Mouse (Mus musculus): ENCODE data around the gene Vps13d. TPM values are rescaled to one million over a fixed set of nuclear protein-coding genes. Genes with fewer than 3 reads are reported as not detected.
A peak's percentile ranks its signal among the peaks of the same experiment; 100 is the strongest.

Gene Vps13d
- polyA plus RNA-seq, 1 experiment from 2014 or later: 14.7 TPM

- peak; percentile 89 for DNase-seq (ENCODE audit: low spot score)
- 35% methylated on average over 6 of the region's 6 CpGs for WGBS
- peak; percentile 13 for ATAC-seq (replicated peaks; ENCODE audit: low FRiP score, low read depth)
Observed at GRCm38 (mm10) chr4:144947738-144948390, 246.9 kb downstream of the Vps13d start.

GRCm38 (mm10) chr4:144943273-144943672 lies 251.5 kb downstream of the Vps13d start:
- no peak for DNase-seq (ENCODE audit: low spot score)
- no peak overlapping the region for H3K9ac ChIP-seq (ENCODE audit: low read depth, low read length)
- H3K4me3 ChIP-seq (replicated peaks; ENCODE audit: low read depth, low read length): no peak overlapping the region
- WGBS: 75% methylated on average over 5 of the region's 5 CpGs
- H3K4me2 ChIP-seq (ENCODE audit: low read length): no peak overlapping the region
- H3K27ac ChIP-seq: no peak overlapping the region
- H3K4me1 ChIP-seq (replicated peaks; ENCODE audit: insufficient read depth, low read length): peaks cover 8% of the 10 kb centered on the region
- no peaks in the 10 kb centered on the region for H3K27me3 ChIP-seq (ENCODE audit: insufficient read depth, low read length)
- no peak for ATAC-seq (replicated peaks; ENCODE audit: low FRiP score, low read depth)
- H3K36me3 ChIP-seq (ENCODE audit: insufficient read depth, low read length): no peaks in the 10 kb centered on the region
- no peak for TF ChIP-seq CTCF (IDR thresholded peaks at IDR 0.05; ENCODE audit: low read depth)
- no peaks in the 10 kb centered on the region for H3K9me3 ChIP-seq (replicated peaks; ENCODE audit: low read length)

More at GRCm38 (mm10) chr4:144947738-144948390, 246.9 kb downstream of the Vps13d start:
- TF ChIP-seq CTCF (IDR thresholded peaks at IDR 0.05; ENCODE audit: low read depth): no peak
- no peak overlapping the region for H3K4me2 ChIP-seq (ENCODE audit: low read length)
- H3K27me3 ChIP-seq (ENCODE audit: insufficient read depth, low read length): no peaks in the 10 kb centered on the region
- H3K4me1 ChIP-seq (replicated peaks; ENCODE audit: insufficient read depth, low read length): peaks cover 15% of the 10 kb centered on the region
- peak overlapping the region; percentile 83 for H3K27ac ChIP-seq
- no peak overlapping the region for H3K9ac ChIP-seq (ENCODE audit: low read depth, low read length)
- no peaks in the 10 kb centered on the region for H3K36me3 ChIP-seq (ENCODE audit: insufficient read depth, low read length)
- no peak overlapping the region for H3K4me3 ChIP-seq (replicated peaks; ENCODE audit: low read depth, low read length)
- H3K9me3 ChIP-seq (replicated peaks; ENCODE audit: low read length): no peaks in the 10 kb centered on the region

GRCm38 (mm10) chr4:144942433-144942832 lies 252.4 kb downstream of the Vps13d start:
- Histone ChIP-seq H3K4me3 (replicated peaks; ENCODE audit: low read depth, low read length) (no peak overlapping the region), H3K9me3 (replicated peaks; ENCODE audit: low read length) (no peaks in the 10 kb centered on the region), H3K27me3 (ENCODE audit: insufficient read depth, low read length) (no peaks in the 10 kb centered on the region), H3K4me2 (ENCODE audit: low read length) (no peak overlapping the region), H3K9ac (ENCODE audit: low read depth, low read length) (no peak overlapping the region), H3K4me1 (replicated peaks; ENCODE audit: insufficient read depth, low read length) (peaks cover 8% of the 10 kb centered on the region; the same call in 1 of the 2 replicates), H3K27ac (no peak overlapping the region), H3K36me3 (ENCODE audit: insufficient read depth, low read length) (no peaks in the 10 kb centered on the region)
- 96% methylated on average over 3 of the region's 3 CpGs for WGBS
- ATAC-seq (replicated peaks; ENCODE audit: low FRiP score, low read depth): no peak
- no peak for TF ChIP-seq CTCF (IDR thresholded peaks at IDR 0.05; ENCODE audit: low read depth)
- DNase-seq (ENCODE audit: low spot score): no peak

DNA sequence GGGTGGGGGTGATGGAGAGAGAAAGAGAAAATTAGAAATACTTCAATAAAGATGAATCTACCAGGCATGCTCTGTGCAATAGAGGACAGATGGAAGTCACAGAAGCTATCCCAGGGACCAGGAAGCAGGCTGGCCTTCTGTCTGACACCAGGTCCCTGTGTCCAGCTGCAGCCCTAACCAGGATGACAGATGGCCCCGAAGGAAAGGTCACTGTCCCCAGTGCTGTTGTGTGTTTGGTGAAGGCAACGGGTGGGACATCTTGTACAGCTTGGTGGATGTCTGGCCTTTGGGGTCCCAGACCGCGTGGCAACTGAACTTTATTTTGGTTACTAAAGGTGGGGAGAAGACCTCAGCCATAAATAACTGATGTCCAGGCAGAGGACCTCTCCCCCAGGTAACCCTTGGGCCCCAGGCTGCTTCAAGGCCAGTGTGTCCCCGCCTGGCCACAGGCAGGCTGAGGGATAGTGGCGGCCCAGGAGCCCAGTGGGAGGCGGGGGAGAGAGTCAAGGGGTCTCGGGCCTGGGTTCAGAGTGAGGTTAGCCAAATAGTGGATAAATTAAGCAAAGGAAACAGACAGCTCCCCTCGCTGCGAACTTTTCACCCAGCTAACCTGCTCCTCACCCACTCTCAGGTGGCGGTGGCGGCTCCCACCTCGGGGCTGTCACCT lies 253.9 kb downstream of the Vps13d start:
- no peak for TF ChIP-seq CTCF (IDR thresholded peaks at IDR 0.05; ENCODE audit: low read depth)
- Histone ChIP-seq H3K4me2 (ENCODE audit: low read length) (no peak overlapping the region), H3K4me3 (replicated peaks; ENCODE audit: low read depth, low read length) (no peak overlapping the region), H3K9ac (ENCODE audit: low read depth, low read length) (no peak overlapping the region), H3K9me3 (replicated peaks; ENCODE audit: low read length) (no peaks in the 10 kb centered on the region), H3K36me3 (ENCODE audit: insufficient read depth, low read length) (no peaks in the 10 kb centered on the region), H3K27me3 (ENCODE audit: insufficient read depth, low read length) (no peaks in the 10 kb centered on the region), H3K27ac (0 out of 2 replicates have a peak overlapping the region, but pooled peaks have one; percentile 57), H3K4me1 (replicated peaks; ENCODE audit: insufficient read depth, low read length) (peaks cover 8% of the 10 kb centered on the region; the same call in 1 of the 2 replicates)
- DNase-seq (ENCODE audit: low spot score): peak; percentile 49
- peak; percentile 45; the same call in 1 of the 2 replicates for ATAC-seq (replicated peaks; ENCODE audit: low FRiP score, low read depth)
- WGBS: 26% methylated on average over 13 of the region's 13 CpGs

DNA sequence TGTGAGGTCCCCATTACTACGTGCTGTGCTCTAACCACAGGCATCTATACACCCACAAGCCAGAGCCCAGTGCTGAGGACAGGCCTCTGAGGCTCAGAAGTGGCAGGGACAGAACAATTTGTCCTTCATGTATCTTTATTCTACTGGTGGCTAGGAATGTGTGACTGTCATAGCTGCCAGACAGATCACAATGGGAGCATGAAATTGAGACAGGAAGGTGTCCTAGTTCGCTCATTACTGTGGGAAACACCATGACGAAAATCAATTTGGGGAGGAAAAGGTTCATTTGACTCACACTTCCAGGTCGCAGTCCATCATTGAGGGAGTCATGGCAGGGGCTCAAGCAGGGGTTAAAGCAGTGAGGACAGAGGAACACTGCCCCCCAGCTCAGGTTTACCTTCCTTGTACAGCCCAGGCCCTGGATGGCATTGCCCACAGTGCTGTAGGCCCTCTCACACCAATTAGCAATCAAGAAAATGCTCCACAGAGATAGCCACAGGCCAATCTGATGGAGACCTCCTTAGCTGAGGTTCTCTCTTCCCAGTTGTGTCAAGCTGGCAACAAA lies 254.9 kb downstream of the Vps13d start:
- Histone ChIP-seq H3K27ac (peak overlapping the region; percentile 57), H3K9me3 (replicated peaks; ENCODE audit: low read length) (no peaks in the 10 kb centered on the region), H3K4me2 (ENCODE audit: low read length) (no peak overlapping the region), H3K4me1 (replicated peaks; ENCODE audit: insufficient read depth, low read length) (peaks cover 8% of the 10 kb centered on the region; the same call in 1 of the 2 replicates), H3K9ac (ENCODE audit: low read depth, low read length) (no peak overlapping the region), H3K27me3 (ENCODE audit: insufficient read depth, low read length) (no peaks in the 10 kb centered on the region), H3K4me3 (replicated peaks; ENCODE audit: low read depth, low read length) (no peak overlapping the region), H3K36me3 (ENCODE audit: insufficient read depth, low read length) (no peaks in the 10 kb centered on the region)
- DNase-seq (ENCODE audit: low spot score) (peak; percentile 61), ATAC-seq (replicated peaks; ENCODE audit: low FRiP score, low read depth) (peak; percentile 29; the same call in 1 of the 2 replicates)
- peak; percentile 9; the same call in 1 of the 2 replicates for TF ChIP-seq CTCF (IDR thresholded peaks at IDR 0.05; ENCODE audit: low read depth)
- WGBS: 41% methylated on average over 4 of the region's 4 CpGs

- no peak for ATAC-seq (replicated peaks; ENCODE audit: low FRiP score, low read depth)
- WGBS: 81% methylated on average over 3 of the region's 3 CpGs
Observed at GRCm38 (mm10) chr4:144936563-144937154, 258.1 kb downstream of the Vps13d start.

More at GRCm38 (mm10) chr4:144936563-144937154, 258.1 kb downstream of the Vps13d start:
- H3K4me1 ChIP-seq (replicated peaks; ENCODE audit: insufficient read depth, low read length): peaks cover 8% of the 10 kb centered on the region; the same call in 1 of the 2 replicates
- H3K27ac ChIP-seq: no peak overlapping the region
- no peak overlapping the region for H3K9ac ChIP-seq (ENCODE audit: low read depth, low read length)
- no peaks in the 10 kb centered on the region for H3K27me3 ChIP-seq (ENCODE audit: insufficient read depth, low read length)
- no peak for TF ChIP-seq CTCF (IDR thresholded peaks at IDR 0.05; ENCODE audit: low read depth)
- no peaks in the 10 kb centered on the region for H3K9me3 ChIP-seq (replicated peaks; ENCODE audit: low read length)
- no peak overlapping the region for H3K4me3 ChIP-seq (replicated peaks; ENCODE audit: low read depth, low read length)
- H3K4me2 ChIP-seq (ENCODE audit: low read length): no peak overlapping the region
- H3K36me3 ChIP-seq (ENCODE audit: insufficient read depth, low read length): no peaks in the 10 kb centered on the region
- DNase-seq (ENCODE audit: low spot score): no peak

Measured in kidney, postnatal 0 days (tissue).